Mouse (Mus musculus) MEL-GATA-1-ER (cell line): ENCODE measurements around the gene Tmem117.

Experiments
- DNase-seq: peaks from one replicate; pipeline ENCODE4 v3.0.0-alpha.2; 2012; ENCODE audit warnings: low read depth; ENCODE audit errors: extremely low read depth

Gene Tmem117

DNA sequence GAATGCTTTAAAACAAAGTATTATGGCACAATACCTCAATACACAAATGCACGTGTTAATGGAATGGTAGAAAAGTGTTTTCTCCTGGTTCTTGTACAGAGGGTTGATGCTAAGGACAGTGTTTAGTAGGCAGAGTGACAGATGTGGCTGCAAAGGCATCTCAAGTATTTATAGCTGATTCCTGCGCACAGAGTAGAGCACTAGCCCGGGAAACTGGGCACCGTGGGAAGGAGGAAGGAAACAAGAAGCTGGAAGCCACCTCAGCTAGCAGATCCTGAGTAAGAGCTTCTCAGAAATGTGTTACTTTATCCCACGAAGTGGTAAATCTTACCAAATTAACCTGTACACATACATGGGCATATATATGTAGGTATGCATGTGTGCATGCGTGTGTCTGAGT is 395.4 kb downstream of the Tmem117 start:
- no peak for DNase-seq

DNA sequence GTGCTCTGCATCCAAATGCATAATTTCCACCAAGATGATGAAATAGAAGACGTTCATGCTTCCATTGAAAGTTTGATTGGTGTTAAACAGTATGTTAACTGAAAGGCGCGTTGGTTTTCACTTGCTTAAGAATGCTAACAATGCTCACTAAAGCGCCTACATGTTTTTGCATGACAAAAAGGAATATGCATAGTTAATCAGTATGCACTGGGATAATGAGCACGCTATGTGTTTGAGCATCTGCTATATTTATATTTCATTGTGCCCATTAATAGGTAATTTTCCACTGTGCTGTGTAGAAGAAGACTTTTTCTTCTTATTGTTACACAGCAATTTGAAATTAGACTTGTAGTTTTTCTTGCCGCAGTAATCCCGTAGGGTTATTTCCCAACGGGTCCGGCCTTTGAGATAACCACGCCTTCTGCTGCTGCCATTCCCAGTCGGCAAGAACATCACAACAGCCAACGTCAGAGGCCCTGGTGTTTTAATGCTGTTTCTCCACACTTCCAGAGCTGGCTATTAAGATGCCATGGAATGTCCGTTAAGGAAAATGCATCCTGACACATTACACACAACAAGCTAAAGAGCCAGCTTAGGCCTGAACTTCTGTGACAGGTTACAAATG is 399.9 kb downstream of the Tmem117 start:
- DNase-seq = no peak

DNA sequence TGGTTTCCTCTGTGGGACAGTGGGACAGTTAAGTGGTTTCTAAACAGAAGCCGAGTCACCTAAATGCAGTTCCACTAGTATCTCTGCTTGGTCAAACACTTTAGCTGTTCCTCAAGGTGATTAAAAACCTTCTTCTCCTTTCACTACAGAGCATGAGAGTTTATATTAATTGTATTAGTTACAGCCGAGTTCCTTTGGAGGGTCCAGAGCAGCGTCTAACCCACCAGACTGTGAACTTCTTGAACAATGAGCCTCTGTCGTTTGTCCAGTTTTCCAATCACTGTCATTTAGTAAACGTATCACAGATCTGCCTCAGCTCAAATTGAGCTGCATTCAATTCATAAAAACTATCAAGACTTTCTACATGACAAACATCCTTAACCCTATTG is 400.4 kb downstream of the Tmem117 start:
- DNase-seq = no peak

DNA sequence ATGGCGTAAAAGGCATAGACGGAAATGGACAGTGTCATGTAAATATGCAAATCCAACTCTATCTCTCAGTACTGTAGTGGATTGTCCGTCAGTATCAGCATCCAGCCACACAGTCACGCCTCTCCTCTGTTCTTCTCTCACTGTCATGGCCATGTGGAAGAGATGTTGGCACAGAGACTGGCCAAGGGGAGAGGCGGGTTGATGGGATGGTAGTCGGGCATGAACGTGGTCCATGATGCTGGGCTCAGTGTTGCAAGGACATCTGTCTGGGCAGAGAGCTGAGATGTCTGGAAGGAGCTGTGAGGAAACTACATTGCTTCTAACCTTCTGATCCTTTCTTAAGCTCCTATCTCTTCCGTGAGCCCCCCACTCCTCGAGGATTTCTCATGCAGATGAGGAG is 413.4 kb downstream of the Tmem117 start:
- no peak for DNase-seq

DNA sequence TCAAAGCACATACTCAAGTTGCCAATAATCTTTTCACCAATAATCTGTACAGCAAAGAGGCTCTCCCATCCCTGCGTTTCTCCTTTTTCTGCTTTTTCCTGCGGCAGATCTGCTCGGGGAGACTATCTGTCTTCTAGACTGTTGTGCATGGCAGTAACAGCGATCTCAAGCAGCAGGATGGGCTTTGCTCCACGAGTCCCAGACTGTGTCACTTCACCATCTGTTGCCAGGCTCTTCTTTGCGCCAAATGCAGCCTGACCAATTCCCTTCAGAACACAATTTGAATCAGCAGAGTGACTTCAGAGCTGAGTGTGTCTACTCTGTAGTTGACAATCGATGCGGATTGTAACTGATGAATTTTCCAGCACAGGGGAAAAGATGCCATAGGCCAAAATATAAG is 415.0 kb downstream of the Tmem117 start:
- no peak for DNase-seq

DNA sequence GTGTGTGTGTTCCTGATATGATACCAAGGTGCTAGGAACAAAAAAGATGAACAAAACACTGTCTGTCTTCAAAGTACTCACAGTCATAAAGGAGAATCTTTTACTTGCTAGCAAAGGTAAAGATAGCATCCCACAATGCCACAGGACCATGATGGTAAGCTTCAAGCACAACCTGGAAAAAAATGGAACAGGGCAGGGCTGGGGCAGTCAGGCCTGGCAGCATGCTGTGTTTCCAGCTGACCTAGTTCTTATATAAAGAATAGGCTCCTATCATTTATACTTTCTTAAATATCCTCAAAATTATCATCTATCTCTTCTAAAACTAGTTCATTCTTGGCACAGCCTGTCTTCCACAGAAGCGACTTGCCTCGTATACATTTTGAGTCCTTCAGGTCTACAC is 418.5 kb downstream of the Tmem117 start:
- no peak for DNase-seq

DNA sequence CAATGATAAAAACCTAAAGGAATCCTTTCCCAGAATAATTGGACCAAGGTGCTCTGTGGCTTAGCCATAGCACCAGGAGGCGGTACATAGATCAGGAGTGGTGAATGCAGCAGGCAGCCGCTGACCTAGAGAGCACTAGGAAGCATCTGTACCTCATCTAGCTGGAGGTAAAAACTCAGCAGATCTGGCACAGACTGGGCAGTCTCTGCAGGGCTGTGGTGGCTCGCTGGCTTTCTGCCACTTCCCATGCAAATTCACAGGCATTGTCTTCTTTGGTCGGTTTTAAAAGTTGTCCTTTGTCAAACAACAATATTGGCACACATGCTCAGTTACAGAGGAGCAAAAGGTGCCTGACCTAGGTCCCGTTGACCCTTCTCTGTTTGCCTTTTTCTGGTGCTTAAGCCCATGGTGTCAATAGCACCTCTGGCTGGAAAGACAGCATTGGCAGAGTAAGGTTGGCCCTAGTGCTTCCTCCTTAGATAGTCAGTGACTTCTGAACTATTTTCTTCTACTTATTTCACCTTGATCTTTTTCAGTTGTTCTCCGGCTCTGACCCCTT is 420.2 kb downstream of the Tmem117 start:
- no peak for DNase-seq

DNA sequence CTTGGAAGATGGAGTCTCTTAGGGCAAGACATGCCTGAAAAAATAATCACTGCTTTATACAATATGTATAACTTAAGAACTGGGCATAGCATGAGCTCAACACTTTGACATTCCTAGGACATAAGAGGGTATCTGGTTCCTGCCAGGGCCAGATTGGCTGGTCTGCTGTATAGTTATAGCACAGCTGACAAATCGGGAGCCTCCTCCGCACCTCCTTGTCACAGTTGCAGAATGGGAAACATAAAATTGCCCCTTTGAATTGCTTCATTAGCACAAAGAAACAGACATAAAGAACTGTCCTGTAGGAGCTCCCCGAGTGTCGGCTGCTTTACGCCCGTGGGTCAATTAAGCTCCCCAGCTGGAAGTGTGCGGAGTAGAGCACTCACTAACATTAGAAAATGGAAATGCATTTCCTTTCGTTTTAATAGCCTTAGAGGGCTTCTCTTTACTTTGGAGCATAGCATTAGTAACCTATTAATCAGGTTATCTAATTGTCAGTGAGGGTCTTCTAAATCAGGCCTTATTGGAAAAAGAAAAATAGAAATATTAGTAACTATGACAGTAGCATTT is 426.1 kb downstream of the Tmem117 start:
- DNase-seq = no peak

DNA sequence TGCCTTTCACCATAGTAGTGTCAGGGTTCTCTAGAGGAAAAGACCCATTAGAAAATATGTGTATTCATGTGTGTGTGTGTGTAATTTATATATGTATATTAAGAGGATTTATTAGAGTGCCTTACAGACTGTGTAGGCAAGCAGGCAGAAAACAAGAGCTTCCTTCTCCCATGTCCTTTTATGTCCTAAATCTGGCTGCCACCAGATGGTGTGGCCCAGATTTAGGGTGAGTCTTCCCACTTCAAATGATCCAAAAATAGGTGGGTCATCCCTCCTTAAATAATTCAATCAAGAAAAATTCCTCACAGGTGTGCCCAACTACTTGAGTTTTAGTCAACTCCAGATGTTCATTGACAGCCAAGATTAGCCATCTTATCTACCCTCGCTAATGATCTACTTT is 439.0 kb downstream of the Tmem117 start:
- no peak for DNase-seq

DNA sequence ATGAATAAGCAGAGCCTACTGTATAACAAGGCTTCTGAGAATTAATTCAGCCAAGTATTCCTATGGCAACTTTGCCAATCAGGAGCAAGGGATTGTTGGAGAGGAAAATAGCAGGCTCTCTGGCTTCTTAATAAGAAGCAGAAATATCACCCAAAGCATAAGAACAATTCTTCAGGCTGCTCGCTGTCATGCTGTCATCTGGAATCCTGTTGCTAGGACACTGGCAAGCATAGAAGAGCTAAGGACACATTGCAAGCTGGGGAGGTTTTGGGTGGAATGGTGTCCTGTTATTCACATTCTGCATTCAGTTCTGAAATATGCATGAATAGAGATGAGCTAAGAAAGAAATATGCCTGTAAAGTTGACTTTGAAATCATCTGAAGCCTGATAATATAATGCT is 439.8 kb downstream of the Tmem117 start:
- DNase-seq = no peak

DNA sequence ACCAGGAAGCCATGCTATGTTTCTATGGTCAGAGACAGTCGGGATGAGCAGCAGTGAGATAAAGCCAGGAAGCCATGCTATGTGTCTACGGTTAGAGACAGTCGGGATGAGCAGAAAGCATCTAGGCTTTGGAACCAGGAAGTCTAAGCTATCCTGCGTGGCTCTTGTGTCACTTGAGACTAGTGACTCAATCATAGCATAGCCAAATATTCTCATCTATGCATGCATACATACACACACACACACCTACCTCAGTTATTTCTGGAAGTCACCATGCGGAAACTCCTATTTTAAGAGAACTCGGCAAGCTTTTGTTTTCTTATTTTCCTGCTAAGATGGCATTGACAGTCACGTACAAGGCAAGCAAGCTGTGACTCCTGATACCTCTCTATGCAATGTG is 441.8 kb downstream of the Tmem117 start:
- no peak for DNase-seq

DNA sequence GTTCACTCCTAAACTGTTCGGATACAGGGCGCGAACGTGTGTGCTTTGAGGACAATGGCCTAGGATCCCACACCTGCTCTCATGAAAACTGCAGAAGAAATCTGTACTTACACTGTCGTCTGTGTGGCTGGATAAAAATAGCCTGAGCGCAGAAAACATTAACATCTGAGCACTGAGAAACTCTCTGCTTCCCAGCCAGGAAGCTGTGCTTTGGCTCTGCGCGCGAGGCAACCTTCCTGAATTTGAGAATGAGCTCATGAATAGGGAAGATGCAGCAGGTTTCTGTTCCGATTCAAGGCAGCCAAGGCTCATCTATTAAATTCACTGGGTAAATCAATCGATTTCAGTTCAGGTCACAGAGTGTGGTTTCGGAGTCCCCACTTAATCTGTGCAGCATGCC is 446.3 kb downstream of the Tmem117 start:
- no peak for DNase-seq

DNA sequence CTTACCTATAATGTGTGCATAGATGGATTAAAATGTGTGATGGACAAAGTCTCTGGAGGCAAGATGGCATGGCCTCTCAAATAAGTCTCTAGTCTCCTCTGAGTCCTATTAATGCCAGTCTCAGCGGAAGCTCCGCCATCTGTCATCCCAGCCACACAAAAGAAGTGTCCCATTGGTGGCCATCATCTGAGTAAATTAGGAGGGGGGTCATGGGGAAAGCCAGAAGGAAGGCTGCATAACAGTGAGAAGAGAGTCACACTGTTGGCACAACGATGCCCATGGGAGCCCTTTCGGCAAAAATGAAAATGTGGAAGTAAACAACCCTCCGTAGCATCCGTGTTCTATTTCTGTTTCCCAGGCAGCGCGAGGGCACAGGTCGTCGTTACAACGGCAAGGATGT is 452.6 kb downstream of the Tmem117 start:
- DNase-seq = no peak

DNA sequence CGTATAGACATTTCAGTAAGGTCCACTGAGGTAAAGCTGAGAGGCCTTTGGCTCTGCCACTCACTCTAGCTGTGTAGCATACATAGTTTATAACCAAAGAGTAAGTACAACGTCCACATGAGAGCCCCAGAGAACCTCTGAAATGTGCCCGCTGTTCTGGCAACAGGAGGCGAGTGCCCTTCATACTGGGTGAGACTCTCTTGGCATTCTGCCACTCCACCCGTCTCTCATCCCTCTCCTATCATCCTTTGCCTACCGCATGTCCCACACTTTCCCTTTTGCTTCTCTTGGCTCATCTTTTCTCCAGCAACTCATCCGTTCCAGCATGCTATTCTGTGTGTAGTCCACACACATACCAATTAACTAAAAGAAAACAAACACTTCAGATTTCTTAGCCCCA is 456.9 kb downstream of the Tmem117 start:
- no peak for DNase-seq

DNA sequence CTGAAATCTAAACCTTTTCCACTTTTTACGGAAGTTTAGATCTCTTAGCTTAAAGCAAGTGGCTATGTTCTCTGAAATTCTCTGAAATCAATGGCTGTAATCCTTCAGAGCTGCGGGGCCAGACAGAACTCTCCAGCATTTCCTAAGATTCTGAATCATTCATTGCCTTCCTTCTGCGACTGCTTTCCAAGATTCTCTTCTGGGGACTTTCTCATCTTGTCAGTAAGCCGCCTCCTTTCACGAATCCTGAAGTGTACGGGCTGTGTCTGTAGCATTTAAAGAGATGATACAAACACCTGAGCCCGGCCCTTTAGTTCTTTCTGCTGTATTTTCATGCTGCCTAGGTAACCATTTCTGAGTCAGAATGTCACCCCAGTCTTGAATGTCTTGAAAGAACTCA is 471.1 kb downstream of the Tmem117 start:
- no peak for DNase-seq

DNA sequence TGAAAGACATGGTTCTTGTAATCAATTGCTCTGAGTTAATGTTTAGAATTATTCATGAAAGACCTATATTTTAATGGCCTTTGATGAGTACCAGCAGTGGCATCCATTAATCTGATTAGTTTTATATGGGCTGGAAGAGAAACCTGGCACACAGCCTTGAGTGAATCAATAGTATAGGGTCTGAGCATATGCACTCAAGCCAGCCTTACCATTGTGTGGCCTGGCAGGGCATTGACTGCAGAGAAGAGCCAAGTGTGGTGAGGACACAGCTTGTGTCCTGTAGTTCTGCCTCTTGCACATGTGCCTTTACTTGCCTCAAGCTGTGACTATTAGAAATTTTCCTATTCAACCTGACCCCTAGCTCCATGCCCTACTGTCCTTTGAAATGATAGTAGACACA is 472.5 kb downstream of the Tmem117 start:
- DNase-seq = no peak

DNA sequence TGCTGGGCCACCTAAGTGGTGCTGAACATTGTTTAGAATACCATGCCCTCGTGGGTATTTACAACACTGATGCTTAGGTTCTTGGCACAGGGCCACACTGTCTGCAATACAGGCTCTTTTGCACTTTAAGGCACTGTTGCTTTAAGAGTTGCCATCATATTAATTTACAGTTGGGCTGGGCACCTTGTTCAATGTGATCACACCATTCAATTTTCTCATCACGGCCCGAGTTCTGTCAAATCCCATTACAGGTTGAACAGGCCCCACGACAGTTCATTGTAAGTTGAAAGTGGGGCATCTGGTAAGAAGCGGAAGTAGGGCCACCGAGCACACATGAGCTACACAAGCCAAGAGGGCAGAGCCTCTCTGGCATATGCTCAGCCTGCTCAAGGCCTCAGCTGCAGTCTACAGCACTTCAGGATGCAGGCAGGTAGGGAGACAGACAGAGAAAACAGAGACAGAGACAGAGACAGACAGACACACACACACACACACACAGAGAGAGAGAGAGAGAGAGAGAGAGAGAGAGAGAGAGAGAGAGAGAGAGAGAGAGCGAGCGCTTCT is 478.3 kb downstream of the Tmem117 start:
- DNase-seq = no peak

DNA sequence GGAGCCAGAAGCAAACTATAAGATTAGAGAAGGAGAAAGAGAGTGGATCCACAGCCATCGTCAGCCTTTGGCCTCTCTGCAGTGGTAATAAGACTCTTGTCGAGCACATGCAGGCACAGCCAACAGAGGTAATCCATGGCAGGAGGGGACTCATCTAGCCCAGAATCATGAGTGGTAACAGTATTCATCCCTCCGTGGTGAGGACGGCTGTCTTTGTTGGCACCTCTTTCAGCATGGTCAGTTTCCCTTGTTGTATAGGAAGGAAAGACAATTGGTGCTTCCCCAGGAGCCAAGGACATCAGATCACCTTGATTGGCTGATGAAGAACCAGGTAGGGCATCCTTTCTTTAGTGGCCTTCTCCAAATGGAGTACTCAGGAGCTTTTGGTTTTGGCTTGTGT is 479.6 kb downstream of the Tmem117 start:
- no peak for DNase-seq

DNA sequence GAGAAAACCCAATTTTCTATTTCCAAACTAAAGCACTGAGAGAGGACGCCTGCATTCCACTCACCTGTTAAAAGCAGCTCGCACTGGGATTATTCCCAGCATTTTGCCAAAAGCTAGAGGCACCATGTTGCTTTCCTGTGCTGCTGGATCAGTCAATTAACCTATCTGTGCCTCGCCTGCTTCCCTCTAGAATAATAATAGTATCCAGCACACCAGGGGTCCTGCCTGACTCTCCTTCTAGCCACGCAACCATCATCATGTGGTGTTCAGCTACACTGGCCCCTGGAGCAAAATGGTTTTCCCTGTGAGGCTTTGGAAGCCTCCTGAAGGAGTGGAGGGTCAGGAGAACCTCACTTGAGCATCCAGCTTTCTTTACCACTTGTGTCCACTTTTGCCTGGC is 502.4 kb downstream of the Tmem117 start:
- no peak for DNase-seq

DNA sequence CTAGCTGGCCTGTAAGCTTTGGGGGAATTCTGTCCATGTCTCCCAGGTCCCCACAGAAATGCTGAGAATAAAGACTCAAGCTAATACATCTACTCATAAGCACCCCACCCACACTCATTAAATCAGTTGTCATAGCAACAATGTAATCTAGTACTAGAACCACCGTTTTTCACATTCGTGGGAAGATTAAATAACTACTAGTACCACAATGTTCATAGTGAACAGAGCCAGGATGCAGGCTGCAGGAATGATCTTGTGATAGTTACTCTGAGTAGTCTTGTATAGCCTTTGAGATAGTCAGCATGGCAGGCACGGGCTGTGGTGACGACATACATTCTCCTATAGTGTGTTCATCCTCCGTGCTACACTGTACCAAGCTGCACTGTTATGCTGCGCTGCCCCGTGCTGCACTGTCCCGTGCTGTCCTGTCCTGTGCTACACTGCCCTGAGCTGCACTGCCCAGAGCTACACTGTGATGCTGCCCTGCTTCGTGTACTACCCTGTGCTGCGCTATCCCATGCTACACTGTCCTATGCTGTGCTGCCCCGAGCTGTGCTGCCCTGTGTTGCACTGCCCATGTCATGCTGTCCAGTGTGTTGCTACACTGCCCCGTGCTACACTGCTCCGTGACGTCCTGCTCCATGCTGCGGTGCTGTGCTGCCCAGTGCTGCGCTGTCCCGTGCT is 507.0 kb downstream of the Tmem117 start:
- DNase-seq = no peak

DNA sequence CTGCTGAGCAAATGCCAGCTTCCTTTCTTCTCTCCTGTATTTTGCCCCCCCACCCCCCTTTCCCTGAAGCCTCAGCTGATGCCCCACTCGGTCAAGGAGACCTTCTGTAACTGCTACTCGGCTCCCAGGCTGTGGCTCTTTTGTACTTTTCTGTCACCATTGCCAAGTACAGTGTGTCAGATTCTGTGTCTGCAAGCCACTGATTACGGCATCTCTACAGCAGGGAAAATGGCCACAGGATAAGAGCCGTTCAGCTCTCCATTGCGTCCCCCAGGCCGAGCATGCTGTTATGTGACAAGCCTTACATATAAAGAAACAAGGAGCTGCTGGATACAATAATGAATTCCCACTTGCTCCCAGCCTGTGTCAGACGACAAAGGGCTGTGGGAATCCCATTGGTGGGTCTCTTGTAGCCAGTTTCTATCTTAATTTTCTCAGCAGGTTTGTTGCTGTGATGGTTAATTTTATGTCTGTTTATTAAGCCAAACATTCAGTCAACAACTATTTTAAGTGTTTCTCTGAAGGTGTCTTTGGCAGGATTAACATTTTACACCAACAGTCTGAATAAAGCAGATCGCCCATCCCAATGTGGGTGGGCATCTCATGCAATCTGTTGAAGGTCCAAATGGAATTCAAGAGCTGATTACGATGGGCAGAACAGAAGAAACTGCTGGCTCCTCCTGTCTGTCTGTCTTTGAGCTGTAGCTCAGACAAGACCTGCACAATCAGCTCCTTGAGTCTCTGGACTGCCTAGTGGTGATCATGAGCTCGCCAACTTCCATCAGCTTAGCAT is 508.2 kb downstream of the Tmem117 start:
- no peak for DNase-seq
